Mouse (Mus musculus): Measurements from ENCODE around the gene Endog. TPM values are rescaled to one million over a fixed set of nuclear protein-coding genes. Genes with fewer than 3 reads are reported as not detected.
A peak's percentile ranks its signal among the peaks of the same experiment; 100 is the strongest.

Endog gene
- total and polyA plus RNA-seq, 3 experiments, result 90.6 to 119 (median 93.3) TPM

DNA sequence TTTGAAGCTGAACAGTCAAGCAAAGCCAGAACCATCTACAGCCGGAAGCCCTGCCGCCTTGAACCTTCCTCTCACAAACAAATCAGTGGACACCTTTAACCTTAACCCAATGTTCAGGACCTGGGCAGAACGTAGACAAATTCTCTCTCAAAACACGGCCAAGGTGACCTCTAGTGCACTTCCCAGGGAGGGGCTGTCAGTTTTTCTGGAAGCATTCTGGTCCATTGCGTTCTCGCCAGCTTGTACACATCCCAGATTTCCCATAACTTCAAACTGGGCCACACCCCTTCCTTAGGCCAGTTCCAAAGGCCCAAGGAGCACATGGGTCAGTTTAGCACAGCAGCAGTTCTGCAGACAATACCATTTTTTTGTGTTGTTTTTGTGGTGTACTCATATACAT is 44.2 kb downstream of the Endog start:
- Histone ChIP-seq H3K4me1 (ENCODE audit: control insufficient read depth, insufficient read depth, low read length) (peaks cover 1% of the 10 kb centered on the region; the same call in 1 of the 2 replicates), H3K9ac (ENCODE audit: low read depth, low read length) (no peak overlapping the region), H3K27ac (peak overlapping the region; percentile 49), H3K36me3 (ENCODE audit: control insufficient read depth, insufficient read depth, low read length) (no peaks in the 10 kb centered on the region), H3K4me3 (no peak overlapping the region), H3K79me2 (replicated peaks; ENCODE audit: control insufficient read depth, insufficient read depth, low read length) (no peaks in the 10 kb centered on the region), H3K27me3 (ENCODE audit: control insufficient read depth, insufficient read depth, low read length) (no peaks in the 10 kb centered on the region)
- WGBS, result 50% methylated on average over 6 of the region's 6 CpGs
- intact Hi-C loops (cut with DNase I), result no loop called here
- peak in 1 of 2 experiments; percentile 44 for DNase-seq
- TF ChIP-seq POLR2A (IDR thresholded peaks at IDR 0.05; ENCODE audit: insufficient read depth, low read depth, low read length), result no peak
- TF ChIP-seq CTCF (IDR thresholded peaks at IDR 0.05), result no peak
- TF ChIP-seq EP300 (IDR thresholded peaks at IDR 0.05; ENCODE audit: insufficient read depth, low read depth, low read length), result peak; percentile 74

DNA sequence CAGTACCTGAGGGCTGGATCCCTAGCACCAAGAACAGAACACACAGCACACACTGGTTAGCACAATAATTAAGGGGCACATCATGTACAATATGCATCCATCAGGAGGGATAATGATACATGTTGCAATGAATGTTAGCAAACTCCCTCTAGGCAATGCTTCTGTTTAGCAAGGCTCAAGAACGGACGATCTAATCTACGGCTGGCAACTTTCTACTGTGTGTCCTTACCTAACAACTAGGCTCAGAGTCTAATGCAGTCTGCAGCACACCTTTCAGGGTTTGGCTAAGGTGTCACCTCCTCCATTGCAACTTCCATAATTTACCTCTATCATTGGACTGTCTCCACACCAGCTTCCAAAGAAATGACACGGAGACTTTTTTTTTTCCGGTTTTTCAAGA is 45.0 kb downstream of the Endog start:
- H3K4me3 ChIP-seq, result no peak overlapping the region
- H3K4me1 ChIP-seq (ENCODE audit: control insufficient read depth, insufficient read depth, low read length), result peaks cover 1% of the 10 kb centered on the region; the same call in 1 of the 2 replicates
- no peak overlapping the region for H3K27ac ChIP-seq
- H3K9ac ChIP-seq (ENCODE audit: low read depth, low read length), result no peak overlapping the region
- no peaks in the 10 kb centered on the region for H3K36me3 ChIP-seq (ENCODE audit: control insufficient read depth, insufficient read depth, low read length)
- intact Hi-C loops (cut with DNase I), result no loop called here
- WGBS, result 97% methylated on average over 5 of the region's 5 CpGs
- TF ChIP-seq CTCF (IDR thresholded peaks at IDR 0.05) (no peak), EP300 (IDR thresholded peaks at IDR 0.05; ENCODE audit: insufficient read depth, low read depth, low read length) (no peak), POLR2A (IDR thresholded peaks at IDR 0.05; ENCODE audit: insufficient read depth, low read depth, low read length) (no peak)
- H3K79me2 ChIP-seq (replicated peaks; ENCODE audit: control insufficient read depth, insufficient read depth, low read length), result no peaks in the 10 kb centered on the region
- no peak for DNase-seq
- H3K27me3 ChIP-seq (ENCODE audit: control insufficient read depth, insufficient read depth, low read length), result no peaks in the 10 kb centered on the region

Other genes starting within 250 kb of the Endog start
- 10 to 100 TPM; 23.8 to 25.6 TPM for gene Gle1, start 236.1 kb upstream of the Endog start, total RNA-seq (2021)
- 14.9 and 25.5 TPM in 2 replicates for gene Gle1, start 236.1 kb upstream of the Endog start, polyA plus RNA-seq (2012; rRNA removed)
- gene Sptan1, start 205.9 kb upstream of the Endog start, total RNA-seq (2021), result 100 to 1,000 TPM; 159 to 167 TPM
- gene Sptan1, start 205.9 kb upstream of the Endog start, polyA plus RNA-seq (2012; rRNA removed), result 130 and 163 TPM in 2 replicates
- 1 to 10 TPM; 6.4 TPM for gene Wdr34, start 122.6 kb upstream of the Endog start, total RNA-seq (2021)
- 10.3 and 11.6 TPM in 2 replicates for gene Wdr34, start 122.6 kb upstream of the Endog start, polyA plus RNA-seq (2012; rRNA removed)
- gene Set, start 114.1 kb upstream of the Endog start, total RNA-seq (2021), result 10 to 100 TPM; 88.7 to 96.7 TPM
- 21.9 and 36.4 TPM in 2 replicates for gene Set, start 114.1 kb upstream of the Endog start, polyA plus RNA-seq (2012; rRNA removed)
- 10 to 100 TPM in 1 of 2 experiments, 1 to 10 TPM in 1; 8.8 to 10.4 TPM for gene Pkn3, start 93.8 kb upstream of the Endog start, total RNA-seq (2021)
- 13.6 and 15.0 TPM in 2 replicates for gene Pkn3, start 93.8 kb upstream of the Endog start, polyA plus RNA-seq (2012; rRNA removed)
- gene Zdhhc12, start 77.8 kb upstream of the Endog start, total RNA-seq (2021), result 1 to 10 TPM; 2.8 to 3.6 TPM
- 10.3 and 15.8 TPM in 2 replicates for gene Zdhhc12, start 77.8 kb upstream of the Endog start, polyA plus RNA-seq (2012; rRNA removed)
- gene Zer1, start 46.9 kb upstream of the Endog start, total RNA-seq (2021), result 10 to 100 TPM; 21.9 to 26.6 TPM
- 45.1 TPM in 2 replicates for gene Zer1, start 46.9 kb upstream of the Endog start, polyA plus RNA-seq (2012; rRNA removed)
- 10 to 100 TPM; 17.2 to 17.4 TPM for gene Tbc1d13, start 37.7 kb upstream of the Endog start, total RNA-seq (2021)
- gene Tbc1d13, start 37.7 kb upstream of the Endog start, polyA plus RNA-seq (2012; rRNA removed), result 25.4 and 33.7 TPM in 2 replicates
- gene Spout1, start 7.0 kb downstream of the Endog start, total RNA-seq (2021), result 1 to 10 TPM; 5.1 to 5.4 TPM
- gene Spout1, start 7.0 kb downstream of the Endog start, polyA plus RNA-seq (2012; rRNA removed), result 9.4 and 10.3 TPM in 2 replicates
- 10 to 100 TPM; 32.1 to 35.7 TPM for gene Kyat1, start 34.4 kb downstream of the Endog start, total RNA-seq (2021)
- 57.5 and 68.6 TPM in 2 replicates for gene Kyat1, start 34.4 kb downstream of the Endog start, polyA plus RNA-seq (2012; rRNA removed)
- gene Lrrc8a, start 66.2 kb downstream of the Endog start, total RNA-seq (2021), result 10 to 100 TPM; 68.2 to 83.3 TPM
- gene Lrrc8a, start 66.2 kb downstream of the Endog start, polyA plus RNA-seq (2012; rRNA removed), result 46.4 and 49.1 TPM in 2 replicates
- 1 to 10 TPM; 4.6 to 6.0 TPM for gene Gm28035, start 69.1 kb downstream of the Endog start, total RNA-seq (2021)
- gene Gm28035, start 69.1 kb downstream of the Endog start, polyA plus RNA-seq (2012; rRNA removed), result 7.6 and 14.7 TPM in 2 replicates
- 100 to 1,000 TPM; 112 to 148 TPM for gene Phyhd1, start 94.7 kb downstream of the Endog start, total RNA-seq (2021)
- gene Phyhd1, start 94.7 kb downstream of the Endog start, polyA plus RNA-seq (2012; rRNA removed), result 108 and 180 TPM in 2 replicates
- 1 to 10 TPM; 2.6 to 6.3 TPM for gene Gm28038, start 109.5 kb downstream of the Endog start, total RNA-seq (2021)
- gene Gm28038, start 109.5 kb downstream of the Endog start, polyA plus RNA-seq (2012; rRNA removed), result not detected in 2 replicates
- 10 to 100 TPM; 21.6 to 25.3 TPM for gene Dolk, start 114.8 kb downstream of the Endog start, total RNA-seq (2021)
- gene Dolk, start 114.8 kb downstream of the Endog start, polyA plus RNA-seq (2012; rRNA removed), result 23.9 and 35.1 TPM in 2 replicates
- 10 to 100 TPM; 15.3 to 16.9 TPM for gene Nup188, start 114.9 kb downstream of the Endog start, total RNA-seq (2021)
- gene Nup188, start 114.9 kb downstream of the Endog start, polyA plus RNA-seq (2012; rRNA removed), result 15.3 and 18.4 TPM in 2 replicates
- gene Sh3glb2, start 187.8 kb downstream of the Endog start, total RNA-seq (2021), result 10 to 100 TPM; 37.7 to 40.6 TPM
- 125 and 143 TPM in 2 replicates for gene Sh3glb2, start 187.8 kb downstream of the Endog start, polyA plus RNA-seq (2012; rRNA removed)
- gene Miga2, start 192.7 kb downstream of the Endog start, total RNA-seq (2021), result 10 to 100 TPM; 74.2 to 90.3 TPM
- 64.3 and 98.7 TPM in 2 replicates for gene Miga2, start 192.7 kb downstream of the Endog start, polyA plus RNA-seq (2012; rRNA removed)
- 1 to 10 TPM; 5.9 to 9.0 TPM for gene Dolpp1, start 220.8 kb downstream of the Endog start, total RNA-seq (2021)
- gene Dolpp1, start 220.8 kb downstream of the Endog start, polyA plus RNA-seq (2012; rRNA removed), result 23.5 and 25.1 TPM in 2 replicates
- 100 to 1,000 TPM; 452 to 542 TPM for gene Crat, start 244.3 kb downstream of the Endog start, total RNA-seq (2021)
- 695 and 713 TPM in 2 replicates for gene Crat, start 244.3 kb downstream of the Endog start, polyA plus RNA-seq (2012; rRNA removed)
- gene Ptpa, start 244.5 kb downstream of the Endog start, total RNA-seq (2021), result 10 to 100 TPM; 82.7 to 91.2 TPM
- 88.7 and 107 TPM in 2 replicates for gene Ptpa, start 244.5 kb downstream of the Endog start, polyA plus RNA-seq (2012; rRNA removed)